Mouse (Mus musculus) small intestine, adult 2 months (tissue): Measurements from ENCODE around the gene Tmem128.

Experiments used
- CTCF ChIP-seq: fragments of 200-500 bp; IDR thresholded peaks from 2 replicates; pipeline ENCODE4 v1.5.1; 2012; ENCODE audit warnings: low read depth, mild to moderate bottlenecking, control low read depth, inconsistent platforms, low read length, moderate library complexity, mixed read lengths; ENCODE audit not compliant: insufficient replicate concordance, insufficient read length; ENCODE audit errors: extremely low read depth
- POLR2A ChIP-seq: fragments of 200-500 bp; IDR thresholded peaks from 2 replicates; pipeline ENCODE4 v1.6.1; 2012; ENCODE audit warnings: low read depth, mild to moderate bottlenecking, control low read depth, inconsistent platforms, low read length, moderate library complexity

GRCm38 (mm10) chr5:38236627-38237026, 23.4 kb upstream of the Tmem128 start:
- TF ChIP-seq CTCF = no peak
- no peak for TF ChIP-seq POLR2A
